Mouse (Mus musculus): Measurements from ENCODE around the gene Hoxc9.

GRCm38 (mm10) chr15:102936279-102936972 lies 39.8 kb upstream of the Hoxc9 start, which contains the start of gene Hoxc12:
- TF ChIP-seq POLR2A (IDR thresholded peaks at IDR 0.05; ENCODE audit: low read depth, low read length), result no peak
- TF ChIP-seq CTCF (IDR thresholded peaks at IDR 0.05; ENCODE audit: extremely low read depth, insufficient read length, insufficient replicate concordance, low read depth, low read length), result no peak

Data from small intestine, adult 2 months (tissue).